26 mouse cellular contexts compared by ENCODE assay signal in genomic region chr12:96690896-96691295, GRCm38 (mm10).
"Had no signal": no experiment of that assay in that cellular context is flagged by ENCODE, and none has a peak within 500 bp of the region (broad histone marks: within the 10 kb centered on the region; RNA-seq: fewer than 3 reads in every experiment).

No protein-coding gene starts in this region.

- H3K4me2 ChIP-seq: heart, embryonic 13.5 days; heart, embryonic 15.5 days; hindbrain, embryonic 13.5 days; hindbrain, embryonic 15.5 days; limb, embryonic 12.5 days; liver, embryonic 11.5 days; liver, embryonic 13.5 days; liver, embryonic 15.5 days had no signal

- H3K4me1 ChIP-seq: heart, embryonic 10.5 days; heart, embryonic 13.5 days; heart, embryonic 15.5 days; hindbrain, embryonic 13.5 days; hindbrain, embryonic 15.5 days; limb, embryonic 12.5 days; liver, embryonic 13.5 days; liver, embryonic 15.5 days had no signal

- H3K27ac ChIP-seq: gastrocnemius, adult 2 months; heart, embryonic 10.5 days; heart, embryonic 13.5 days; heart, embryonic 15.5 days; hindbrain, embryonic 13.5 days; hindbrain, embryonic 15.5 days; hindbrain, postnatal 0 days; layer of hippocampus, adult 2 months; left cerebral cortex, adult 2 months; limb, embryonic 12.5 days; liver, embryonic 13.5 days; liver, embryonic 15.5 days had no signal

- H3K9me3 ChIP-seq: heart, embryonic 10.5 days; heart, embryonic 13.5 days; heart, embryonic 15.5 days; hindbrain, embryonic 13.5 days; hindbrain, embryonic 15.5 days; limb, embryonic 12.5 days; liver, embryonic 13.5 days; liver, embryonic 15.5 days had no signal

- H3K36me3 ChIP-seq: heart, embryonic 10.5 days; heart, embryonic 13.5 days; heart, embryonic 15.5 days; hindbrain, embryonic 13.5 days; hindbrain, embryonic 15.5 days; limb, embryonic 12.5 days; liver, embryonic 13.5 days; liver, embryonic 15.5 days had no signal

- ATAC-seq: hindbrain, postnatal 0 days; intestine, embryonic 16.5 days; liver, postnatal 0 days had no signal

- H3K4me3 ChIP-seq: gastrocnemius, adult 2 months; heart, embryonic 10.5 days; heart, embryonic 13.5 days; heart, embryonic 15.5 days; hindbrain, embryonic 13.5 days; hindbrain, embryonic 15.5 days; layer of hippocampus, adult 2 months; left cerebral cortex, adult 2 months; limb, embryonic 12.5 days; liver, embryonic 13.5 days; liver, embryonic 15.5 days had no signal

- DNase-seq: gastrocnemius, adult 2 months; gastrocnemius, postnatal 10 days; gastrocnemius, postnatal 25 days; heart, adult 18-20 months; heart, postnatal 14 days; heart, postnatal 36 days; kidney, adult 11 months; kidney, adult 2 months; kidney, postnatal 10 days; kidney, postnatal 25 days; kidney, postnatal 4 days; liver; liver, embryonic 13.5 days; liver, postnatal 0 days had no signal

- H3K27me3 ChIP-seq: heart, embryonic 13.5 days; heart, embryonic 15.5 days; hindbrain, embryonic 13.5 days; hindbrain, embryonic 15.5 days; limb, embryonic 12.5 days; liver, embryonic 13.5 days; liver, embryonic 15.5 days had no signal

- H3K9ac ChIP-seq: heart, embryonic 13.5 days; heart, embryonic 15.5 days; hindbrain, embryonic 13.5 days; hindbrain, embryonic 15.5 days; limb, embryonic 12.5 days; liver, embryonic 13.5 days; liver, embryonic 15.5 days; liver, postnatal 0 days had no signal
